Mouse (Mus musculus) megakaryocyte progenitor cell, adult 5-6 weeks (primary cell): ENCODE data around the gene Enthd1. TPM values are rescaled to one million over a fixed set of nuclear protein-coding genes. Genes with fewer than 3 reads are reported as not detected.
"Not testable (repeated sequence)": the region's sequence is repeated elsewhere in the genome, so short reads cannot be mapped to it uniquely, and the experiment has no call there.

Experiments
- ATAC-seq: replicated peaks from 2 replicates; pipeline ENCODE4 v1.8.0; 2016; ENCODE audit warnings: mild to moderate bottlenecking, moderate TSS enrichment, inconsistent platforms; ENCODE audit not compliant: poor library complexity
- total RNA-seq, 2 experiments: library from RNA; stranded (forward) in 1 of 2; stranded (reverse) in 1 of 2; fragments of 157-497, 149-512 nt in 1 of 2; fragments of 200-1000 nt in 1 of 2; gene quantifications; 2 replicates each; pipeline versions ENCODE4 v1.2.3 to v1.2.4; 2015 to 2017

Gene Enthd1
- total RNA-seq (2015) (not detected in 2 replicates), total RNA-seq (2017) (not detected in 2 replicates)

- 0 out of 2 replicates have a peak, but pooled peaks have one; percentile 4 for ATAC-seq
Measured at GRCm38 (mm10) chr15:80565106-80565665, at the start of gene Enthd1. Enthd1 (minus strand) TSS chr15:80565156.

- no peak for ATAC-seq
Measured at GRCm38 (mm10) chr15:80613904-80614303, 48.9 kb upstream of the Enthd1 start.

DNA sequence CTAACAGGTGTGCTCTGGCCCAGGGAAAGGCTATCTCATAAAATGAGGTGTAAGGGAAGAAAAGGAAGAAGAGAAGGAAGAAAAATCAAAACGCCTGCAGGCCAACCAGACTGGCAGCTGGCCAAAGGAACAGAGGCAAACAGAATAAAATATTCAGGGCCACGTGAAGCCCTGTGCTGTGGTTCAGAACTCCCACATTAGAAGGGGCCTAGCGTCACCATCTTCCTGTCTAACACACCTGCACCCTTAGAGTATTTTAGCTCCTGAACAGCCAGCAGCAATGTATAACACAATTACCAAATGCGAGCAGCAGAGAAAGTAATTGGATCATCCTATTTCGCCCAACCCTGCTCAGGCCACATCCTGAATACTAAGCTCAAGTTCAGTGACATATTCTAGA lies 46.5 kb upstream of the Enthd1 start:
- no peak for ATAC-seq

DNA sequence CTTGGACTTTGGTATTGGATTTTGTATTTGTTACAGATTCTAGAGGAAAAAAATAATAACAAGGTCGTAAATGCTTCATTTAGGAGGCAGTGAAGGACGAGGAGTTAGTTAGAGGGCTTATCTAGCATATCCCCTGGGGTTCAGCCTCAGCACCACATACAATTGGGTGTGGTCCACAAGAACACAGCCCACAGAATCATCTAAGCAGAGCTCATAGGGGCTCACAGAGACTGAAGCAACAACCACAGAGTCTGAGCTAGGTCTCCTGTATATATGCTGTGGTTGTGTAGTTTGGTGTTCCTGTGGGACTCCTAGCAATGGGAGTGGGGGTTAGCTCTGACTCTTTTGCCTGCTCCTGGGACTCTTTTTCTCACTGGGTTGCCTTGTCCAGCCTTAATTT lies 45.4 kb upstream of the Enthd1 start:
- no peak for ATAC-seq

DNA sequence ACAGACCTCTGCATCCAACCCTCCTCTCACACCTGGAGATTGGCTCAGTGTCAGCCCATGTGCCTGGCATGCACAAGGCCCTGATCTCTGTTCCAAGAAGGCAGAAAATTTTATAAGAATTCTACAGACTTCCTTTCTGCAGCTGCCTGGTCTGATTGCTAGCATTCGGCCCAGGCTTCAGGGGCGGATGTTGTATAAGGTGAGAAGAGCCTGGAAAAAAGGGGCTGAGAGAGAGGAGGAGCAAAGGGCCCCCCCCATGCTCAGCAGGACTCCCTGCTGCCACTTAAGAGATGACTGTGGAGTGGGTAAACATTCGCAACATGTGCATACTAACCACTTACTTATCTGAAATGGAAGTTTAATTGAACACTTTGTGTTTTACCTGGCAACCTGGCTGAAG lies 43.0 kb upstream of the Enthd1 start:
- ATAC-seq: no peak

DNA sequence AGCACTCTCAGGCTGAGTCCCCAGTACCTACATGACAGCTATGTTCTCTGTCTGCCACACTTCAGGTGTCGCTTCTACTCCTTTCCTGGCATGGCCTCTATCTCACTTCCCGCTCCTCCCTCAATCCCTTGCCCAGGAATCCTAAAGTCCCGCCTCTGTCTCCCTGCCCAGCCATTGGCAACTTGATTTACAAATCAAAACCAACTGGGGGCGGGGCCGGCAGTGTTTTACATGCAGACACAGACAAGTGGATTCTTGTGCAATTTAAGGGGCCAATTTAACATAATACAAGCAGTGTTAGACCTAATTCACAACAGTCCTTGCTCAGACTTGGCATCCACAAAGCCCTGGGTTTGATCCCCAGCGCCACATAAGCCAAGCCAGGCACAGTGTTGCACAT lies 39.1 kb upstream of the Enthd1 start:
- no peak for ATAC-seq

DNA sequence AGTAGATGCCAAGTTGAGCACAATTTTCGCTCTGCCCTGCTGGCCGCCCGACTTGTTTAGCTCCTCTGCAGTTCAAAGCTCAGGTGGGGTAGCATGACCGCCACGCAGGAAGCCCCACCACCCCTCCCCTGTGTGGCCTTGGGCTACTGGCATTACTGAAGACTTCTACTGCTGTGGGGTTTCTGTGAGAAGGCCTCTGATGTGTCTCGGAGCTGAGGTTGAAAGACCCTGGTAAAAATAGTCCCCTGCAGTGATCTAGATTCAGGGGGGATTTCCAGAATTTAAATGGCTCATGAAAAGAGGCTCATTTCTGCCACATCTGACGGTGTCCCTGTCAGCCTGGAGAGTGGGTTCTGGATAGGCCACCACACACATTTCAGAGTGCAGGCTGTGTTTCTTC lies 37.5 kb upstream of the Enthd1 start:
- ATAC-seq: no peak

DNA sequence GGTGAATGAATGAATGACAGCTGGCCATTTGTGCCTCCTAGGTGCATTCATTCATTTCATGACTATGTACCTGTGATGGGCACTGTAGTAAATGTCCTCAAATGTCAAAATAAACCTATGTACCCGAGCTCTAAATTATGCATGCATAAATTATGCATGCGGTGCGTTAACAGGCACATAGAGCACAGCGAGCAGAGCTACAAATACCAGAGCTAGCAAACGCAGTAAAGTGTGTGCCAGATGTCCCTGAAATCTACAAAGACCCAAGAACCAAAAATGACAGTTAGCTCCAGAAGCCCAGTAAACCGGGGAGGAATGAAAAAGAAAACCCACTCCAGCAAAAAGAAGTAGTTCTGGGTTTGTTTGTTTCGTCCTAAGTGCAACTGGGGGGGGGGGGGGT lies 36.5 kb upstream of the Enthd1 start:
- ATAC-seq: no peak

GRCm38 (mm10) chr15:80599843-80600242 lies 34.9 kb upstream of the Enthd1 start:
- ATAC-seq: no peak

DNA sequence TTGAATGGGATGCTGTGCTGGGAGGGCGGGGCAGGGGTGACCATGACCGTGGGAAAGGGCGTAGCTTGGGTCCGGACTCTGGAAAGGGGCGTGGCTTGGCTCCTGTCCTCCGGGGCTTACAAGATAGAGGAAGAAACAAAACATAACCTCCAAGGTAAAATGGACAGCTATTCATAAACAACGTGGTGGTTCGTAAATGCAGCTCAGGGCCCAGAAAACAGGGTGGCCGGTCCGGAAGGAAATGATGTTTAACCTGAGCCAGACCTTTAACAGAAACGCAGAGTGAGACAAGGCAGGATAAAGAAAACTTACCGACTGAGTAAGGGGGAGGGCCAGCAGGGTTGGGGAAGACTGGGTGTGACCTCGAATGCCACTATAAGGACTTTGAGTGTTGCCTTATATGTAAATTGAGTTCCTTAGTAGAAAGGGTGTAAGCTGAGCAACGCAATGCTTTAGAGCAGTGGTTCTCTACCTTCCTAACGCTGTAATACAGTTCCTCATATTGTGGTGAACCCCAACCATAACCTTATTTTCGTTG lies 34.3 kb upstream of the Enthd1 start:
- ATAC-seq: peak; percentile 90

DNA sequence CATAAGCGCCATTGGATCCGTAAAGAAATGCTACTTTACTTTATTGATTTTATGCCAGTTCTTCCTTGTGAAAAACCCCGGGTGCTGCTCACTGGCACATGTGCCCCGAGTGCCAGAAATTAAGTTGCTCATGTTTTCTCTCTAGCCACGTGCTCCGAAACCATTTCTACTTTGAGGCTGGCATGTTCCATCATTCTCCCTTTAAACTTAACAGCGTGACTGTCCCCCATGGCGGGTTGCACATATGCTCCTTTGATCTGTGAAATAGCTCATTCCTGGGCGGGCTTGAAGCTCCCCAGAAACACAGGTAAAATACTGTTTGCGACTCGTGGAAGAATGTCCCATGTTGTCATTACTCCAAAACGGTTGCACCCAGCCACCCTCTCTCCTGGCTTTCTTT lies 33.8 kb upstream of the Enthd1 start:
- ATAC-seq: no peak

DNA sequence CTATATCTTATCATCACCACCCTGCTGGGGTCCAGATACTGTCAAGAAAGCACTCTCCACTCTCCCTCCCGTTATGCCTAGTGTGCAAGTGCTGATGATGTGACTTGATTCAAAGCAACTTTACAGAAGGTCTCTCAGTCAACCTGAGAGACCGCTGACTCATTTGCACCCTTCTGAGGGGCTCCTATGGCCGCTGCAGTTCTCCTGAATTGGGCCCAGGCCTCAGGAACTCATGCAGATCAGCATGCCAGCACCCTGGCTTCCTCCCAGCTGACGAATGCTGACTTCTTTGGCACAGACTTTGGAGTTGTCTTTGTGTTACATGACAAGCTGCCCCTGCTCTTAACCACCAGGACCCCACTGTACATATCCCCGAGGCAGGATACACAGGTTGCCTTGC lies 28.9 kb upstream of the Enthd1 start:
- ATAC-seq: no peak

DNA sequence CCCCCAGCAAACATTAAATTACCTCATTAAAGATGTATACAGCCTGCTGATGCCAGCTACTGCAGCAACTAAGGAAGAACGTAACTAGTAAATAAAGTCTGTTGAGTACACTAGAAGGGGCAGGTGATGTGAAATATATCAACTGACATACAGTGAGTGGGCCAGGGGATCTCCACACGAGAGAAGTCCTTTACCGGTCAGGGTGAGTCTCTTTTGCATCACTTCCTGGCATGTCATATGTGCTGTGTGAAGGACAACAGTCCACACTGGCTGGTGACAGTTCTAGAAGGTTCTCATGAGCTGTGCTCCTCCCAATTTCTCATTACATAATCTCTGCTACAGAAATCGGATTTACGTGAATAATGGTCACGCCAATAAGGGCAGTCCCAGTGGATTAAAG lies 27.8 kb upstream of the Enthd1 start:
- no peak for ATAC-seq

DNA sequence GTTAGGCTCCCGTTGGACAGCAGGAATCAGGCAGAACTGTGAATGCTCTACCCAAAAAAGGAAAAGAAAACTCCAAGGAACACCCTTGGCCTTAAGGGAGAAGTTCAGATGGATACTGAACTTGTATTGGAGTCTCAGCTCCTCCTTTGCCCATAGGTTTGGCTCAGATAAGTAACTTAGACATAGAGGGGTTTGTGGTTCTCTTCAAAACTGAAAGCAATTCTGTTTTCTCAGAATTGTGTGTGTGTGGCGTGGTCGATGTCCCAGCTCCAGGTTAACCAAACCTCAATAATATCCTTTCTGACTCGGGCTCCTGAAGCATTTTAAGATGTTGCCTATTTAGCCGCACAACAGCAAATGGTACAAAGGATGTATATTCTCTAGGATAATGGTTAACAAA lies 25.7 kb upstream of the Enthd1 start:
- ATAC-seq: no peak

DNA sequence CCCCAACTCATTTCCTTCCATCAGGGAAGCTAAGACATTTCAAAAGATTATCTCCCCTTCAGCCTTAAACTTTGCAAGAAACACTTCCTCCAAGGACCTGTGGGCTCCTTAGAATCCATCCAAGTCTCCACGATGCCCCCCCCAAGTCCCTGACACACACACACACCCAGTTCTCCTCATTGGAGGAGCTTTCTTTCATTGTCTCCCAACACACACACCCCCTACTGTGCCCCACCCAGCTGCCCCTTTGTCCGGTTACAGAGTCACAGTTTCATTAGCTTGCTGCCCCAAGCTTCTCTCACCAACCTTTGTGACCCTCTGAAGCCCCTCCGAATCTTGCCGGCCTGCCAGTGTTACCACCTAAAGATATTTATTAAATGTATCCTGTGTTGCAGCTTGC lies 21.3 kb upstream of the Enthd1 start:
- no peak for ATAC-seq

GRCm38 (mm10) chr15:80582581-80583495 lies 17.9 kb upstream of the Enthd1 start:
- peak; percentile 89 for ATAC-seq

DNA sequence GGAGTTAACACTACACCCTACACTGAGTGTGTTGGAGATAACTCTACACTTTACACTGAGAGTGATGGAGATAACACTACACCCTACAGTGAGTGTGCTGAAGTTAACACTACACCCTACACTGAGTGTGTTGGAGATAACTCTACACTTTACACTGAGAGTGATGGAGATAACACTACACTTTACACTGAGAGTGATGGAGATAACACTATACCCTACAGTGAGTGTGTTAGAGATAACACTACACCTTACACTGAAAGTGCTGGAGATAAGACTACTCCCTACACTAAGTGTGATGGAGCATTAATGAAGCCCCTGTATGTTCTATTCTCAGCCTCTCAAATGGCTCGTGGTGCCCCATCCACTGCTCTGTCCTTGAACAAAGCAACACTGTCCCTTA lies 15.6 kb upstream of the Enthd1 start:
- not testable (repeated sequence) for ATAC-seq

- ATAC-seq: no peak
Measured at GRCm38 (mm10) chr15:80579121-80579520, 14.2 kb upstream of the Enthd1 start.

GRCm38 (mm10) chr15:80577166-80577960 lies 12.4 kb upstream of the Enthd1 start:
- no peak for ATAC-seq

DNA sequence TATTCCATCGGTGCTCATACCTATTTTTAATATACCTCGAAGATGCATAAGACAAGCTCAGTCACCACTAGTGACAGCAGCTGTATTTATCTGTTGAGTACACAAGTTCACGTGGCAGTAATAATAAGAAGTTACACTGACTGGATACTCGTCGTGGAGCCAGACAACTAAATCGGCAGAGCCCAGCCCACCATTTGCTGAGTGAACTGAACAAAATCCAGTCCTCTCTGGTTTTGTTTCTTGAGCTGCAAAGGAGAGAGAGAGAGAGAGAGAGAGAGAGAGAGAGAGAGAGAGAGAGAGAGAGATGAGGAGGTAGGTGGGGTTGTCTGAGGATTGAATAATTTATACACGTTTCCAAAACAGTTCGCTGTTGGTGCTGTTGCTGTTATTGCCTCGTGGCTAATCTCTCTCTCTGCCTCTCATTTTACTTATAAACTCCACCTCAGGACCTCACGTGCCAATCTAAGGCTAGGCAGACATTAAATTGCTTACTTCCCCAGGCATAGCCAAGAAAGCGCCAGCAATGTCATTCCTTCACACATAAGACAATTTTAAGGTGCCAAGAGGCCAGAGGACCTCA lies 11.5 kb upstream of the Enthd1 start:
- ATAC-seq: no peak

GRCm38 (mm10) chr15:80575817-80576370 lies 10.9 kb upstream of the Enthd1 start:
- ATAC-seq: no peak
